Mouse (Mus musculus) adrenal gland, postnatal 10 days (tissue): ENCODE measurements around the gene Gphn. TPM values are rescaled to one million over a fixed set of nuclear protein-coding genes. Genes with fewer than 3 reads are reported as not detected.

Experiments
- DNase-seq: peaks from one replicate; pipeline ENCODE4 v3.0.0; 2021; ENCODE audit warnings: mixed read lengths
- total RNA-seq, 2 experiments: library from RNA; stranded (reverse); gene quantifications; 2 replicates each; pipeline ENCODE4 v1.2.3; 2021

Gene Gphn
- total RNA-seq, 2 experiments from 2014 or later = 26.5 to 29.5 TPM

GRCm38 (mm10) chr12:78693281-78693680, 467.1 kb downstream of the Gphn start:
- DNase-seq = no peak

- DNase-seq = no peak
Measured at GRCm38 (mm10) chr12:78717783-78718182, 491.6 kb downstream of the Gphn start.

- no peak for DNase-seq
Measured at GRCm38 (mm10) chr12:78727723-78728122, 501.5 kb downstream of the Gphn start.

Other genes with a start within 250 kb of the Gphn start
- gene Gm6657, start 32.1 kb upstream of the Gphn start, total RNA-seq = not detected